Mouse (Mus musculus) v-Abl transformed pro-B cells (cell line): ENCODE results near the gene F3.
"Not testable (repeated sequence)": the region's sequence is repeated elsewhere in the genome, so short reads cannot be mapped to it uniquely, and the experiment has no call there.

Experiments
- in situ Hi-C, 2 experiments: fragments of 400-800 bp; cut with MboI; formaldehyde crosslinking; loops; one replicate each; pipeline ENCODE4 v1.15.1; 2025; ENCODE audit not compliant: unreplicated experiment in 2 of 2

F3 gene

DNA sequence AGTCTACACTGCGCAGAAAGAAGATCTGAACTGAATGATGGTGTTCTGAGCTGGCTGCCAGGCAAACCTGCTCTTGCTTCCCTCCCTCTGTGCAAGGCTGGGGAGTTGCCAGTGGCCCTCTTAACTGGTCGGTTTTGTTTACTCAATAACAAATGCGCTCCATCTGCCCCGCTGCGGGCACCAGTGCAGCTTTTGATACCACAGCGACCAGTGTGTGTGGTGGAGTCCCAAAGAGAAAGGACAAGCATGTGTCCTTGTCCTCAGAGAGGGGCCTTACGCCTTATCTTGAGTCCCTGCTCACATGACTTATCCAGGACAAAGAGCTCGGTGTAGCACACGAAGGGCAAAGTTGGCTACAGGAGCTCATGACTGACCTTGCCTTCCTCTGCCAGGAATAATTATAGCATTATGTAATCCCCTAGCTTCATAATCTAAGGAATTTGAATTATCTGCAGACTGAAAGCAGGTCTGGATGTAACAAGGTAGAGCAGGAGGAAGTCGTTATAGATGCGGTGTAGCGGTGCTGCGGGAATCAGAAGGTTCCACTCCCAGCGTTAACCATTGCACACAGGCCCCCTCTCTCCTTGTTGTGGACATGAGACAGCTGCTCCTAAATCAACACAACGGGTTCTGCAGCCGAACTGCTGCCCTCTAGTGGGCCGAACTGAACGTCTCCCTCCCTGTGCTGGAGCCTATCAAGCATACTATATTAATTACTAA lies 12.8 kb downstream of the F3 start:
- in situ Hi-C loops, result loop anchor here (5.0 to 10.0 kb wide), 7 partner anchors 201 to 571 kb away; partner anchors contain the start of genes Rwdd3 (in 1 of the 2) and Slc44a3 (in 1 of the 2)

DNA sequence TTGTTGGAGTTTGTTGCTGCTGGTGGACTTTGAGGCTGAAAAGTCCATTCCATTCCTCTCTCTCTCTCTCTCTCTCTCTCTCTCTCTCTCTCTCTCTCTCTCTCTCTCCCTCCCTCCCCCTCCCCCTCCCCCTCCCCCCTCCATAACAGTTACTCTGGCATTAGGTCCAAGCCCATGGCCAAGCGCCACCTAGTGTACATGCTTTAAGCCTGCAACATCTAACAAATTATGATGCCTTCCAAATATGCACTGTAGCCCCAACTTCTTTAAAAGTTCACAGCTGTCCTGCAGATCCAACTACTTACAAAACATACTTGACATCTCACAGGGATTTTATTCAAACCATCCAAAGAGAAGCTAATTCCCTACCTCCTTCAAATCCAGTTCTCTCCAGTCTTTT lies 14.1 kb downstream of the F3 start:
- in situ Hi-C loops, result loop anchor here (5.0 to 10.0 kb wide), 7 partner anchors 203 to 573 kb away; partner anchors contain the start of genes Rwdd3 (in 1 of the 2) and Slc44a3 (in 1 of the 2)

GRCm38 (mm10) chr3:121737901-121738300 lies 14.6 kb downstream of the F3 start:
- in situ Hi-C loops, result loop anchor here (5.0 to 10.0 kb wide), 7 partner anchors 203 to 573 kb away; partner anchors contain the start of genes Rwdd3 (in 1 of the 2) and Slc44a3 (in 1 of the 2)

DNA sequence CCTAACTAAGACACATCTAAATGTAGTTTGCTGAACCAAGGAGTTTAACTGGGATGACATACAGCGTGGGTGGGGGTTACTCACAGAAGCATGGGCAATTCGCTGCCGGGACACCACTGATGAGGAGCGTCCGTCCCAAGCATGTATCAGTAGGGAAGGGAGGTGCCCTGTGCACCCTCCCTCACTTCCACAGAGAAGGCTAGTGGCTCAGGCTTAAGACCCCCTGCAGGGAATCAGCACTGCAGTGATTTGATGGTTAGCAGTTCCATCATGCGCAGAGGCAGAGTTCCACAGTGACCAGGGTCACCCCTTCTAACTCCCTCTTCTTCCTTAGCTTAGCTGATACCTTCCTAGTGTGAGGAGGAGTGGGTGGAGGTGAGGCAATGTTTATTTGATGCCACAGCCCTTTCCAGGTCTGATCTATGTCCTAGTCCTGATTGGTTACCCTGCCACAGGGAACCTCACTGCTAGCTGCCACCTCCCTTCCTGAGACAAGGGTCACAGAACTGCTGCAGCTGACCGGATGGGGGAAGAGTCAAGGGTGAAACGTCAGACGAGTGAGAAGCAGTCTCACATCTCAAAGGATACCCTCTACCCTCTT lies 15.5 kb downstream of the F3 start:
- in situ Hi-C loops, result loop anchor here (5.0 to 10.0 kb wide), 7 partner anchors 204 to 574 kb away; partner anchors contain the start of genes Rwdd3 (in 1 of the 2) and Slc44a3 (in 1 of the 2)

DNA sequence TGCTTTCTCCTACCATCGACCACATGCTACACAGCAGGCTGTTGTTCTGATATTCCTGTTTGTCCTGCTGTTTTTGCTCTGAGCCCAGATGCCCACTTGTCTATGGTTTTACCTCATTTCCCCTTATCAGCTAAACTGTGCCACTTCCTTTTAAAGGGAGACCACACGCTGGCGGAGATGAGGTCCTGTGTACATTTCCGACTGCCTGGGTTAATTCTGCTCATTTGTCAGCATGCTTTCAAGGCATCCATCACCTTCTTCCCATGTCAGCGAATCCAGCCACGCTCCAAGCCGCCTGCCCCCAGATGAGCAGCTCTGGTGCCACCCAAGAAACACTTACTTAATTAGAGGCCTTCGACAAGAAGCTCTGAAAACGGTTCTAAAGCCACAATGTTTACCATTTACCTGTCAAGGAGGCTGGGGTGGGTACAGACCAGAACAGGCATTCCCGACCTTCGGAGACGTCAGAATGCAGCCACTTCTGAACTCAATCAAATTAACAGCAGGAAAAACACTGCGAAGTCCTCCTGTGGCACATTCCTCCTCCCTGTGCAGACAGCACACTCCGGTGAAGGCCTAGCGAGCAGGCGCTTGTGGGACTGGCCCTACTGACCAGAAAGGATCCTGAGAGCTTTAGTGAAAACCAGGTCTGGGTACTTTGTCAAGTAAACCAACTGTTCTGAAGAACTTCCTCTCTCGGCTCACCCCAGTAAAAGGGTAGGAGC lies 16.3 kb downstream of the F3 start:
- in situ Hi-C loops, result loop anchor here (5.0 to 10.0 kb wide), 7 partner anchors 205 to 575 kb away; partner anchors contain the start of genes Rwdd3 (in 1 of the 2) and Slc44a3 (in 1 of the 2)

GRCm38 (mm10) chr3:121741186-121741848 lies 18.0 kb downstream of the F3 start:
- in situ Hi-C loops, result not testable (repeated sequence)

- in situ Hi-C loops, result not testable (repeated sequence)
Observed at GRCm38 (mm10) chr3:121754319-121755090, 31.2 kb downstream of the F3 start.

DNA sequence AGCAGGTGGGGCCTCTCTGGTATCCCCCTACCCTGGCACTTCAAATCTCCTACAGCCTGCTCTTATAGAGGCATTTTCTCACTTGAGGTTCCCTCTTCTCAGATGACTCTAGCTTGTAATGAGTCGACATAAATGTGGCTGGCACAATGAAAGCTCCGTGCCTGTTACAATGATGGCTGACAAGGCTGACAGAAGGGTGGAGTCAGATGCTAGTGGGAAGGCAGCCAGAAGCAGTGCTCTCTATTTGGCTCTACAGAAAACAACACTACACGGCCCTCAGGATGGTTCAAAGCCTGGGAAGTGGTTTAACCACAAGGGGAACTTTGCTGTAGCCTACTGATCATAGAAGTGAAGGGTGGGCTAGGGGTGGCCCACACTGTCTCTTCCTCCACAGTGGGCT lies 31.8 kb downstream of the F3 start:
- in situ Hi-C loops, result no loop called here

- in situ Hi-C loops, result no loop called here
Observed at GRCm38 (mm10) chr3:121758373-121758772, 35.0 kb downstream of the F3 start.

- in situ Hi-C loops, result loop anchor here (5.0 to 10.0 kb wide), 2 partner anchors 455 to 457 kb away; no protein-coding TSS in a partner anchor
Observed at GRCm38 (mm10) chr3:121762056-121762852, 38.9 kb downstream of the F3 start.

DNA sequence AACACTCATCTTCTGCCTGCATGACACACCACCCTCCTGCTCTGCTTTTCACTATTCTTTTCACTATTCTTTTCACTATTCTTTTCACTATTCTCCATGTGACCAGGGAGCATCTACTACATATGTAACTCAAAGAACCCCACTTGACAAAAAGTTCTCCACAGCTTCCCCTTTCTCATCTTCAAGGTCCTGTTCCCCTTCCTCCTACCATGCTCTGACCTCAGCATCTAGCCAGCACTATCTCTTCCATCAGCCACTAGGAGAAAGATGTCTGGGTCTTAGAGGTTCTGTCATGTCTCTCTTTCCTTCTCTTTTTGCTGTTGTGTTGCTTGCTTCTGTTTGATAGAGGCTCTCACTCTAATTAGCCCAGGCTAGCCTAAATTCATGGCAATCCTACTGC lies 42.7 kb downstream of the F3 start:
- in situ Hi-C loops, result loop anchor here in 1 of 2 experiments (10.0 kb wide), 1 partner anchor 461 kb away; no protein-coding TSS in a partner anchor

DNA sequence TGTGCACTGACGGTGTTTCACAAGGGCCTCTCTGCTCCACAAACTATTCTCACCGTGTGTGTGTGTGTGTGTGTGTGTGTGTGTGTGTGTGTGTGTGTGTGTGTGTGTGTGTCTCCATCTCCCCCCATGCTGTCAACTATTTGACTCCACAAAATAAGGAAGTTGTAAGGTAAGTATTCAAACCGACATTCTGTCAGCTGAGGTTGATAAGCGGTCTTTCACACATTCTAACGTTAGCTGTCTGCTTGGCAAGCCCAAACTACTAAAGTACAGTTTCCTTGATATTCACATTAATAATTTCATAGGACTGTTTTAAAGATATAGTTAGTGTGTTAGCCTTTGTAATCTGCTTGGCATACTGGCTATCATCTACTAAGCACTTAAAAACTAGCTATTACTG lies 43.5 kb downstream of the F3 start:
- in situ Hi-C loops, result loop anchor here in 1 of 2 experiments (10.0 kb wide), 1 partner anchor 462 kb away; no protein-coding TSS in a partner anchor

- in situ Hi-C loops, result loop anchor here in 1 of 2 experiments (10.0 kb wide), 1 partner anchor 464 kb away; no protein-coding TSS in a partner anchor
Observed at GRCm38 (mm10) chr3:121768770-121769169, 45.4 kb downstream of the F3 start.

DNA sequence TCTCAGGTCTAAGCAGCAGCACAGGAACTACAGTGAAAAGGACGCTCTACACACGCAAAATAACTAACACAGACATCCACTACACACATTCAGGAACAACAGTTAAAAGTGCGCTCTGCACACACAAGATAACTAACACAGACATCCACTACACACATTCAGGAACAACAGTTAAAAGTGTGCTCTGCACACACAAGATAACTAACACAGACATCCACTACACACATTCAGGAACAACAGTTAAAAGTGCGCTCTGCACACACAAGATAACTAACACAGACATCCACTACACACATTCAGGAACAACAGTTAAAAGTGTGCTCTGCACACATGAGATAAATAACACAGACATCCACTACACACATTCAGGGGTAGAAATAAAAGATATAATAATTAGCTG lies 50.0 kb downstream of the F3 start:
- in situ Hi-C loops, result not testable (repeated sequence)

- in situ Hi-C loops, result no loop called here
Observed at GRCm38 (mm10) chr3:121777943-121778342, 54.6 kb downstream of the F3 start.

- in situ Hi-C loops, result no loop called here
Observed at GRCm38 (mm10) chr3:121783020-121783419, 59.7 kb downstream of the F3 start.
